Comparison of ENCODE assay signal across 14 mouse cellular contexts in the genomic region with DNA sequence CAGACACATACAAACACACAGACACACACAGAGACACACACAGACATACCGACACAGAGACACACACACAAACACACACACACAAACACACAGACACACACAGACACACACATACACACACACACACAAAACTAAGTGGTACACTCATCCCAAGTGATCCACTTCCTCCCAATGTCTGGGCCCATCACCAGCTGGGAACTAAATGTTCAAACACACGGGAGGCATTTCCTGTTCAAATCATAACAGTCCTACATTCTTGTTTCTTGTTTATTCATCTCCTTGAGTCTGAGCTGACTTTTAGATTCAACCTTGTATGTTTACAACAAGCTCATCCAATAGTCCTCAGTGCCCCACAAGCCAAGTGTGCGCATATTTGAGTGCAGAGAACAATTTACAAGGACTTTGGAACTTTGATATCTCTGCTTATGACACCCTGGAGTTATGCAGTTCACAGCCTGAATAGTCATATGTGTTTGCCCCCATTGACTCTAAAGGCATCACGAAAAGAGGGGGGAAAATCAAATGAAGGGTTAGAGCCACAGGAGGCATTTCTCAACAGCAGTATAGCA.
"Had no signal": no experiment of that assay in that cellular context is flagged by ENCODE, and none has a peak within 500 bp of the region (broad histone marks: within the 10 kb centered on the region; RNA-seq: fewer than 3 reads in every experiment).

No protein-coding gene starts in this region.

- H3K9me3 ChIP-seq: hindbrain, embryonic 13.5 days; limb, embryonic 13.5 days; megakaryocyte, embryonic 14.5 days; midbrain, embryonic 12.5 days; neural tube, embryonic 13.5 days had no signal

- H3K4me2 ChIP-seq: hindbrain, embryonic 13.5 days; limb, embryonic 13.5 days; liver, embryonic 11.5 days; midbrain, embryonic 12.5 days; neural tube, embryonic 13.5 days had no signal

- H3K27ac ChIP-seq: hindbrain, embryonic 13.5 days; hindbrain, postnatal 0 days; limb, embryonic 13.5 days; macrophage; midbrain, embryonic 12.5 days; neural tube, embryonic 13.5 days had no signal

- DNase-seq: kidney, adult 8-10 months; kidney, postnatal 36 days; left cerebral cortex, postnatal 4 days; spleen, adult 18-20 months; thymus, postnatal 4 days had no signal

- H3K27me3 ChIP-seq: hindbrain, embryonic 13.5 days; limb, embryonic 13.5 days; megakaryocyte, embryonic 14.5 days; midbrain, embryonic 12.5 days; neural tube, embryonic 13.5 days had no signal

- H3K4me3 ChIP-seq: hindbrain, embryonic 13.5 days; limb, embryonic 13.5 days; megakaryocyte, embryonic 14.5 days; midbrain, embryonic 12.5 days; neural tube, embryonic 13.5 days had no signal

- ATAC-seq: hindbrain, postnatal 0 days; midbrain, embryonic 16.5 days had no signal

- H3K36me3 ChIP-seq: hindbrain, embryonic 13.5 days; limb, embryonic 13.5 days; midbrain, embryonic 12.5 days; neural tube, embryonic 13.5 days had no signal

- H3K9ac ChIP-seq: hindbrain, embryonic 13.5 days; limb, embryonic 13.5 days; midbrain, embryonic 12.5 days; neural tube, embryonic 13.5 days had no signal

- H3K4me1 ChIP-seq: hindbrain, embryonic 13.5 days; limb, embryonic 13.5 days; midbrain, embryonic 12.5 days had no signal
